Mouse (Mus musculus) G1E (cell line): Measurements from ENCODE around the gene Pcnt. TPM values are rescaled to one million over a fixed set of nuclear protein-coding genes. Genes with fewer than 3 reads are reported as not detected.

Source experiments
- ATAC-seq: 2 replicates; pipeline ENCODE4 v1.8.0; 2016; ENCODE audit warnings: mild to moderate bottlenecking; ENCODE audit not compliant: insufficient number of reproducible peaks, poor library complexity, low FRiP score, severe bottlenecking; ENCODE audit errors: extremely low read depth
- DNase-seq: peaks from one replicate; pipeline ENCODE4 v3.0.0; 2012; ENCODE audit warnings: low spot score
- H3K27me3 ChIP-seq: 2 replicates; pipeline ENCODE4 v1.6.1; 2012; ENCODE audit warnings: mild to moderate bottlenecking, low read length, inconsistent platforms; ENCODE audit not compliant: insufficient read depth
- H3K36me3 ChIP-seq: replicated peaks from 2 replicates; pipeline ENCODE3; 2012; ENCODE audit warnings: mild to moderate bottlenecking, inconsistent platforms
- H3K4me1 ChIP-seq: 2 replicates; pipeline ENCODE4 v1.6.1; 2012; ENCODE audit warnings: low read depth, low read length, inconsistent platforms, mixed read lengths; ENCODE audit not compliant: insufficient read depth
- H3K4me3 ChIP-seq: 2 replicates; pipeline ENCODE4 v1.5.1; 2012; ENCODE audit warnings: low read depth, mild to moderate bottlenecking, inconsistent platforms, low read length, moderate library complexity, mixed read lengths
- H3K9me3 ChIP-seq: replicated peaks from 2 replicates; pipeline ENCODE4 v1.6.1; 2012; ENCODE audit warnings: inconsistent platforms
- CTCF ChIP-seq: IDR thresholded peaks from 2 replicates; pipeline ENCODE4 v1.5.1; 2012; ENCODE audit warnings: low read depth, low read length, inconsistent platforms, mixed read lengths
- GATA1 ChIP-seq: IDR thresholded peaks from 2 replicates; pipeline ENCODE4 v1.6.1; 2012; ENCODE audit warnings: borderline replicate concordance, low read length, inconsistent platforms, mixed read lengths
- GATA2 ChIP-seq: IDR thresholded peaks from 2 replicates; pipeline ENCODE4 v1.6.1; 2012; ENCODE audit warnings: low read depth, low read length, inconsistent platforms, borderline replicate concordance
- POLR2AphosphoS5 ChIP-seq: IDR thresholded peaks from 2 replicates; pipeline ENCODE4 v1.6.1; 2012; ENCODE audit warnings: low read depth, low read length, inconsistent platforms; ENCODE audit not compliant: insufficient replicate concordance
- TAL1 ChIP-seq: conservative IDR thresholded peaks from 2 replicates; pipeline ENCODE4 v1.6.1; 2012; ENCODE audit warnings: low read depth, low read length, inconsistent platforms, mixed read lengths
- polyA plus RNA-seq: library from polyadenylated mRNA; stranded (reverse); fragments of >175 nt; gene quantifications from 2 replicates; pipeline ENCODE4 v1.2.3, GENCODE M21; 2012
- total RNA-seq, 2 experiments: library from RNA; stranded (forward) in 1 of 2; stranded (reverse) in 1 of 2; fragments of 200-1000 nt in 1 of 2; fragments of >200 nt in 1 of 2; fragmentation: Nextera tagmentation in 1 of 2; gene quantifications; 2 replicates each; pipeline ENCODE4 v1.2.3; 2014 to 2017

Pcnt gene
- total and polyA plus RNA-seq, 3 experiments = 50.4 to 72.1 (median 64.3) TPM

GRCm38 (mm10) chr10:76353986-76354385, 88.6 kb downstream of the Pcnt start:
- ATAC-seq = no peak
- H3K36me3 ChIP-seq = peaks cover 97% of the 10 kb centered on the region

GRCm38 (mm10) chr10:76351953-76352352, 90.6 kb downstream of the Pcnt start:
- DNase-seq (no peak), ATAC-seq (no peak)
- Histone ChIP-seq H3K4me3 (no peak overlapping the region), H3K4me1 (peaks cover 3% of the 10 kb centered on the region; the same call in 1 of the 2 replicates), H3K9me3 (no peaks in the 10 kb centered on the region), H3K36me3 (peaks cover 80% of the 10 kb centered on the region), H3K27me3 (no peaks in the 10 kb centered on the region)
- TF ChIP-seq GATA2 = no peak
- no peak for TF ChIP-seq CTCF
- no peak for TF ChIP-seq POLR2AphosphoS5
- no peak for TF ChIP-seq GATA1
- TF ChIP-seq TAL1 = no peak

More at GRCm38 (mm10) chr10:76353986-76354385, 88.6 kb downstream of the Pcnt start:
- no peaks in the 10 kb centered on the region for H3K27me3 ChIP-seq
- H3K4me1 ChIP-seq = peaks cover 3% of the 10 kb centered on the region; the same call in 1 of the 2 replicates
- H3K4me3 ChIP-seq = no peak overlapping the region
- TF ChIP-seq GATA2 (no peak), CTCF (no peak), GATA1 (no peak), TAL1 (no peak), POLR2AphosphoS5 (no peak)
- H3K9me3 ChIP-seq = no peaks in the 10 kb centered on the region
- no peak for DNase-seq

- Histone ChIP-seq H3K36me3 (peaks cover 28% of the 10 kb centered on the region), H3K4me1 (peaks cover 20% of the 10 kb centered on the region), H3K4me3 (peak overlapping the region; percentile 78; the same call in 1 of the 2 replicates), H3K27me3 (peaks cover 15% of the 10 kb centered on the region), H3K9me3 (no peaks in the 10 kb centered on the region)
- no peak for DNase-seq
- TF ChIP-seq TAL1 = no peak
- TF ChIP-seq CTCF = peak; percentile 47; the same call in 1 of the 2 replicates
- TF ChIP-seq GATA1 = no peak
- TF ChIP-seq POLR2AphosphoS5 = no peak
- TF ChIP-seq GATA2 = no peak
- no peak for ATAC-seq
These were observed 96.0 kb downstream of the Pcnt start for GRCm38 (mm10) chr10:76346589-76346988.

- ATAC-seq (peak; percentile 30; the same call in 1 of the 2 replicates), DNase-seq (peak; percentile 30)
- TF ChIP-seq GATA2 = no peak
- TF ChIP-seq GATA1 = no peak
- no peak for TF ChIP-seq POLR2AphosphoS5
- no peak for TF ChIP-seq TAL1
- no peak for TF ChIP-seq CTCF
- Histone ChIP-seq H3K9me3 (no peaks in the 10 kb centered on the region), H3K27me3 (peaks cover 15% of the 10 kb centered on the region), H3K36me3 (peaks cover 23% of the 10 kb centered on the region), H3K4me3 (peak overlapping the region; percentile 78; the same call in 1 of the 2 replicates), H3K4me1 (peaks cover 20% of the 10 kb centered on the region)
These were observed 96.5 kb downstream of the Pcnt start for GRCm38 (mm10) chr10:76346043-76346491.

GRCm38 (mm10) chr10:76345540-76345902, 97.1 kb downstream of the Pcnt start:
- peaks cover 15% of the 10 kb centered on the region for H3K27me3 ChIP-seq
- no peak for ATAC-seq
- DNase-seq = no peak
- H3K4me1 ChIP-seq = peaks cover 20% of the 10 kb centered on the region
- H3K36me3 ChIP-seq = peaks cover 18% of the 10 kb centered on the region
- H3K9me3 ChIP-seq = no peaks in the 10 kb centered on the region
- peak overlapping the region; percentile 78 for H3K4me3 ChIP-seq
- TF ChIP-seq GATA2 (no peak), POLR2AphosphoS5 (no peak), GATA1 (no peak), TAL1 (no peak), CTCF (no peak)

- Histone ChIP-seq H3K27me3 (peaks cover 15% of the 10 kb centered on the region), H3K9me3 (no peaks in the 10 kb centered on the region), H3K36me3 (peaks cover 12% of the 10 kb centered on the region), H3K4me1 (peaks cover 17% of the 10 kb centered on the region), H3K4me3 (peak within 1 kb of the TSS; percentile 78)
- peak; percentile 75 for ATAC-seq
- TF ChIP-seq GATA2 = no peak
- no peak for TF ChIP-seq POLR2AphosphoS5
- TF ChIP-seq GATA1 = no peak
- TF ChIP-seq CTCF = no peak
- no peak for TF ChIP-seq TAL1
- peak; percentile 95 for DNase-seq
These were observed 97.7 kb downstream of the Pcnt start, which contains the start of gene Dip2a for GRCm38 (mm10) chr10:76344711-76345539. Dip2a (minus strand) TSS chr10:76345291.
